Mouse (Mus musculus): ENCODE data around the gene Rbfox3. TPM values are rescaled to one million over a fixed set of nuclear protein-coding genes. Genes with fewer than 3 reads are reported as not detected.

The Rbfox3 gene
- total and polyA plus RNA-seq, 3 experiments = not detected

GRCm38 (mm10) chr11:118648369-118648768 is 263.0 kb downstream of the Rbfox3 start:
- Histone ChIP-seq H3K27ac (ENCODE audit: insufficient read depth, low read depth) (no peak overlapping the region), H3K79me2 (replicated peaks; ENCODE audit: control insufficient read depth, extremely low read depth, insufficient read depth, poor library complexity, severe bottlenecking) (no peaks in the 10 kb centered on the region), H3K36me3 (replicated peaks in 1 of 2; ENCODE audit: control insufficient read depth in 1 of 2, insufficient read depth in 1 of 2, low read length in 1 of 2) (no peaks in the 10 kb centered on the region), H3K27me3 (replicated peaks) (peaks cover 91% of the 10 kb centered on the region), H3K4me2 (ENCODE audit: insufficient read depth, low read depth, poor library complexity, severe bottlenecking) (no peak overlapping the region), H3K9me3 (replicated peaks; ENCODE audit: low read length) (no peaks in the 10 kb centered on the region), H3K4me1 (ENCODE audit: control insufficient read depth in 1 of 2, insufficient read depth in 2 of 2) (0 out of 4 replicates have a peak, but pooled peaks cover 0 to 4% of the 10 kb centered on the region in 2 experiments), H3K4me3 (replicated peaks in 1 of 3; ENCODE audit: low read depth in 2 of 3, low read length in 2 of 3, poor library complexity in 1 of 3) (no peak overlapping the region), H3K9ac (ENCODE audit: insufficient read depth, low read depth) (no peak overlapping the region)
- TF ChIP-seq USF2 (conservative IDR thresholded peaks at IDR 0.05; ENCODE audit: low read depth, low read length) (no peak), USF1 (IDR thresholded peaks at IDR 0.05; ENCODE audit: low read depth, low read length) (no peak), TCF12 (IDR thresholded peaks at IDR 0.05; ENCODE audit: low read depth, low read length) (peak; percentile 15; the same call in 1 of the 2 replicates), MXI1 (IDR thresholded peaks at IDR 0.05; ENCODE audit: low read depth, low read length) (no peak), SMC3 (IDR thresholded peaks at IDR 0.05; ENCODE audit: low read depth, low read length) (peak; percentile 79), CTCF (conservative IDR thresholded peaks at IDR 0.05 in 1 of 2, IDR thresholded peaks at IDR 0.05 in 1 of 2; ENCODE audit: low read depth in 2 of 2, low read length in 2 of 2) (peak; percentile 33 to 81; a peak in 3 of 4 replicates), RAD21 (IDR thresholded peaks at IDR 0.05; ENCODE audit: low read depth, low read length) (peak; percentile 37)
- DNase-seq (ENCODE audit: extremely low read depth) = peak; percentile 27
- dilution Hi-C loops (cut with MboI; ENCODE audit: extremely low pct_ligation_motif_present, extremely low pct_unique_long_range_greater_than_20kb, low sequenced_read_pairs) (no loop called here), in situ Hi-C loops (cut with MboI; ENCODE audit: low pct_ligation_motif_present, low pct_unique_long_range_greater_than_20kb, low sequenced_read_pairs) (no loop called here)

- H3K27ac ChIP-seq (ENCODE audit: insufficient read depth, low read depth) = no peak overlapping the region
- no peak for DNase-seq (ENCODE audit: extremely low read depth)
- no peak for TF ChIP-seq ZKSCAN1 (IDR thresholded peaks at IDR 0.05; ENCODE audit: borderline replicate concordance, low read depth, low read length)
- no peak for TF ChIP-seq E2F4 (IDR thresholded peaks at IDR 0.05; ENCODE audit: insufficient replicate concordance, low read depth, low read length)
- no peak for TF ChIP-seq MYC (IDR thresholded peaks at IDR 0.05; ENCODE audit: low read depth, low read length)
- no peak for TF ChIP-seq ELF1 (IDR thresholded peaks at IDR 0.05; ENCODE audit: low read depth, low read length)
- no peak for TF ChIP-seq MAFK (IDR thresholded peaks at IDR 0.05; ENCODE audit: insufficient replicate concordance, low read length)
- TF ChIP-seq IRF4 (IDR thresholded peaks at IDR 0.05; ENCODE audit: low read depth, low read length) = no peak
- no peak for TF ChIP-seq CTCF (conservative IDR thresholded peaks at IDR 0.05 in 1 of 2, IDR thresholded peaks at IDR 0.05 in 1 of 2; ENCODE audit: low read depth in 2 of 2, low read length in 2 of 2)
- no peak for TF ChIP-seq TBP (conservative IDR thresholded peaks at IDR 0.05; ENCODE audit: low read depth, low read length)
- no peak for TF ChIP-seq SIN3A (IDR thresholded peaks at IDR 0.05; ENCODE audit: low read length)
- TF ChIP-seq GABPA (IDR thresholded peaks at IDR 0.05; ENCODE audit: insufficient replicate concordance, low read depth, low read length) = no peak
- TF ChIP-seq MAZ (IDR thresholded peaks at IDR 0.05; ENCODE audit: low read depth, low read length) = no peak
- no peak for TF ChIP-seq ZMIZ1 (IDR thresholded peaks at IDR 0.05; ENCODE audit: low read depth, low read length)
- no peak for TF ChIP-seq CHD2 (IDR thresholded peaks at IDR 0.05; ENCODE audit: low read length)
- H3K9me3 ChIP-seq (replicated peaks; ENCODE audit: low read length) = no peaks in the 10 kb centered on the region
- 0 out of 4 replicates have a peak, but pooled peaks cover 0 to under 1% of the 10 kb centered on the region in 2 experiments for H3K4me1 ChIP-seq (ENCODE audit: control insufficient read depth in 1 of 2, insufficient read depth in 2 of 2)
- no peak overlapping the region for H3K9ac ChIP-seq (ENCODE audit: insufficient read depth, low read depth)
- H3K36me3 ChIP-seq (replicated peaks in 1 of 2; ENCODE audit: control insufficient read depth in 1 of 2, insufficient read depth in 1 of 2, low read length in 1 of 2) = no peaks in the 10 kb centered on the region
- no peak overlapping the region for H3K4me3 ChIP-seq (replicated peaks in 1 of 3; ENCODE audit: low read depth in 2 of 3, low read length in 2 of 3, poor library complexity in 1 of 3)
- no peak overlapping the region for H3K4me2 ChIP-seq (ENCODE audit: insufficient read depth, low read depth, poor library complexity, severe bottlenecking)
- H3K27me3 ChIP-seq (replicated peaks) = peaks cover 91% of the 10 kb centered on the region
- no peaks in the 10 kb centered on the region for H3K79me2 ChIP-seq (replicated peaks; ENCODE audit: control insufficient read depth, extremely low read depth, insufficient read depth, poor library complexity, severe bottlenecking)
- dilution Hi-C loops (cut with MboI; ENCODE audit: extremely low pct_ligation_motif_present, extremely low pct_unique_long_range_greater_than_20kb, low sequenced_read_pairs) (no loop called here), in situ Hi-C loops (cut with MboI; ENCODE audit: low pct_ligation_motif_present, low pct_unique_long_range_greater_than_20kb, low sequenced_read_pairs) (no loop called here)
These were observed 264.5 kb downstream of the Rbfox3 start for GRCm38 (mm10) chr11:118646864-118647263.

Data from CH12.LX (cell line).